Mouse (Mus musculus) pancreas, adult 10 weeks (tissue): ENCODE data around the gene Nbr1. TPM values are rescaled to one million over a fixed set of nuclear protein-coding genes. Genes with fewer than 3 reads are reported as not detected.

Experiments used
- polyA plus RNA-seq: library from polyadenylated mRNA; stranded (reverse); fragments of 350-450 nt; fragmentation: Illumina TruSeq; extraction: RNeasy Lipid Tissue Mini Kit (QIAGEN cat#74804); gene quantifications from one replicate; pipeline ENCODE4 v1.2.3, GENCODE M21; 2015; ENCODE audit warnings: low read depth, low replicate concordance; ENCODE audit not compliant: insufficient read depth

Nbr1 gene
- 46.2 TPM for polyA plus RNA-seq

DNA sequence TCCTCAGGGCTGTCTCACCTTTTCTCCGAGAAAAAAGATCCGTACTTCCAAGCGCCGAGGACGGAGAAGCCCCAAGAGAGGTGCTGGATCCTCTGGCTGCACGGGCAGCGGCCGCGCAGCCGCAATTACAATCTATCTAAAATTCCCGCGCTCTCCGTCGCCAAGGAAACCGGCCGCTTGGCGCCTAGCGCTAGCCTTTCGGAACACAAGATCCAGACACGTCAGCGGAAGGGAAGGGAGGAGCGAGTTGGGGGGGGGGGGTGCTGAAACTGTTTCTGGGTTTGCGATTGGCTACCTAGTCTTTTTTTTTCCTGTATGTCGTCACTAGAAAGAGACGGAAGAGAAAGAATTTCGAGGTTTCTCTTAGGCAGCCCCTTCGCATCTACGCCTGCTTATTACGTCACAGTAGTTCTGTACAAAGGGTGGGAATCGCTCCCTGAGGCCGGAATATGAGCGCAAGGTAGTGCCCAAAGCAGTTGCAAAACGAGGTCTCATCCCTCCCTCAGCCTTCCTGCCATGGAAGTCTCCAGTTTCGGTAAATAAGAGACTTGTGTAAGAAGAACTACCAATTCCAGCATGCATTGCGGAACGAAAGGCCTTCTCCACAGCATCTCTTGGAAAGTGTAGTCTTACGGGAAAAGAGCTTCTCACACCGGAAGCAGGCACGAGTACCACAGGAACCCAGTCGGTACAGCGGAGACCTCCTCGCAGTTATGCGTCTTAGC lies at the start of gene Nbr1, which contains the start of gene Brca1:
TSS of gene Nbr1 (plus strand) at position 399 of the 725 bp plus-strand sequence.
TSS of gene Brca1 (minus strand) at position 205 of the 725 bp plus-strand sequence.

GRCm38 (mm10) chr11:101582054-101583035 lies 30.4 kb downstream of the Nbr1 start, which contains the start of gene Tmem106a:
Gene Tmem106a (plus strand): TSS chr11:101582242.

DNA sequence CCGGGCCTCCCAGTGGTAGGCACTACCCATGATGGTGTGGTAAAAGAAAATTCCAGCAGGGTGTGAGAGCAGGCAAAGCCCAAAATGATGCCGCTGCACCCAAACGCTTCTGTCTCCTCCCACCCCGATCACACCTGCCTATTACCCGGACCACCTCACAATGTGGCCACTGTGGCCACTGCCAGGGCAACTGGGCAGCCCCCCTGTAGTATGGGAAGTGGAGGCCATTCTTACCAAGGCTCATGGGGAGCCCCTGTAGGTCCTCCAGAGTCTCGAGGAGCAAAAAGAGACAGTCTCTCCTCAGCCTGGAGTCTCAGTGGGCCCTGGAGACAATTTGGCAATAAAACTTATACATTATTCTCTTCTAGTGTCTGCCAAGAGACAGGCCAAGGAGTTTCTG lies 47.2 kb downstream of the Nbr1 start, which contains the start of gene Gm11634:
TSS of gene Gm11634 (minus strand) at position 101 of the 400 bp plus-strand sequence.

DNA sequence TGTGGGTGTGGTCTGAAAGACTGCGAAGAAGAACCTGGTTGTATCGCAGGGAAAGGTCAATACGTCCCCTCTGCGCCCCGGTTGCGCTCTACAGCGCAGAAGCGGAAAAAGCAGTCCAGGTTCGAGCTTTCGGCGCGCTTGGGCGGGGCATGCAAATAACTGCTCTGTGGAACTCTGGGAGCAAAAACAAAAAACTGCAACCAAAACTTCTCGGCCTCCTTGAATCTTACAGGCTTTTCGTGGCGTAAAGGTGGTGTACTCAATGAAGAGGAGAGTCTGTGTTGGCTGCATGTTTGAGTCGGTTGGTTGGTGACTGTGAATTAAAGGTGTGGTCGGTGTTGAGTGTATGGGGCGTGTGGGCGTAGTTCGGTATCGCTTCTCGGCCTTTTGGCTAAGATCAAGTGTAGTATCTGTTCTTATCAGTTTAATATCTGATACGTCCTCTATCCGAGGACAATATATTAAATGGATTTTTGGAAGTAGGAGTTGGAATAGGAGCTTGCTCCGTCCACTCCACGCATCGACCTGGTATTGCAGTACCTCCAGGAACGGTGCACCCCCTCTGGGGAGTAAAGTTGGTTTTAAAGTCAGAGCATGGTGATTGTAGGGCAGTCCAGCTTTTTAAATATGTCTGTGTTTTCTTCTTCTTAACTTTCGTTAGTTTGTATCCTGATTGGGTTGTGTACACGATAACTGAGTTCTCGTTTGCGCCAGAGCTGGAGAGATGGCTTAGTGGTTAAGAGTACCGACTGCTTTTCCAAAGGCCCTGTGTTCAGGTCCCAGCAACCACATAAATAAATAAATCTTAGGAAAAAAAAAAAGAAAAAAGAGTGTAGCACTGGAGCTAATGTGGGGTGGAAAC lies 75.3 kb downstream of the Nbr1 start, which contains the start of gene Rdm1:
TSS of gene Rdm1 (plus strand) at position 201 of the 862 bp plus-strand sequence.

Other genes starting within 250 kb of the Nbr1 start
- 20.4 TPM for gene Becn1, start 249.9 kb upstream of the Nbr1 start, polyA plus RNA-seq
- 15.3 TPM for gene Psme3, start 235.9 kb upstream of the Nbr1 start, polyA plus RNA-seq
- gene Aoc2, start 227.1 kb upstream of the Nbr1 start, polyA plus RNA-seq = 4.8 TPM
- 8.3 TPM for gene Aoc3, start 221.5 kb upstream of the Nbr1 start, polyA plus RNA-seq
- gene G6pc, start 184.6 kb upstream of the Nbr1 start, polyA plus RNA-seq = not detected
- gene Aarsd1, start 134.5 kb upstream of the Nbr1 start, polyA plus RNA-seq = 7.0 TPM
- 3.0 TPM for gene Gm27029, start 127.4 kb upstream of the Nbr1 start, polyA plus RNA-seq
- gene Rundc1, start 127.1 kb upstream of the Nbr1 start, polyA plus RNA-seq = 8.9 TPM
- not detected for gene Ptges3l, start 126.8 kb upstream of the Nbr1 start, polyA plus RNA-seq
- 186 TPM for gene Rpl27, start 109.9 kb upstream of the Nbr1 start, polyA plus RNA-seq
- 19.5 TPM for gene Ifi35, start 103.7 kb upstream of the Nbr1 start, polyA plus RNA-seq
- 3.9 TPM for gene Rnd2, start 87.2 kb upstream of the Nbr1 start, polyA plus RNA-seq
- gene Vat1, start 85.9 kb upstream of the Nbr1 start, polyA plus RNA-seq = 30.4 TPM
- 0.92 TPM for gene Brca1, start 194 bp upstream of the Nbr1 start, polyA plus RNA-seq
- gene Tmem106a, start 30.1 kb downstream of the Nbr1 start, polyA plus RNA-seq = 6.8 TPM
- not detected for gene Gm11634, start 47.1 kb downstream of the Nbr1 start, polyA plus RNA-seq
- 8.8 TPM for gene Rdm1, start 75.0 kb downstream of the Nbr1 start, polyA plus RNA-seq
- gene Arl4d, start 113.4 kb downstream of the Nbr1 start, polyA plus RNA-seq = 8.4 TPM
- 5.8 TPM for gene Dhx8, start 180.8 kb downstream of the Nbr1 start, polyA plus RNA-seq
- not detected for gene Etv4, start 233.2 kb downstream of the Nbr1 start, polyA plus RNA-seq